Mouse (Mus musculus) layer of hippocampus, postnatal 36 days (tissue): ENCODE results near the gene Stx1a. TPM values are rescaled to one million over a fixed set of nuclear protein-coding genes. Genes with fewer than 3 reads are reported as not detected.
"Not testable (repeated sequence)": the region's sequence is repeated elsewhere in the genome, so short reads cannot be mapped to it uniquely, and the experiment has no call there.

Experiments
- DNase-seq, 2 experiments: peaks; one replicate each; pipeline ENCODE4 v3.0.0; 2022
- total RNA-seq, 2 experiments: library from RNA; stranded (reverse); gene quantifications; 2 replicates each; pipeline ENCODE4 v1.2.3; 2021

The Stx1a gene
- total RNA-seq, 2 experiments from 2014 or later = 96.3 to 96.4 TPM

GRCm38 (mm10) chr5:135042105-135042788, 19.0 kb downstream of the Stx1a start:
- DNase-seq = no peak

- DNase-seq = no peak
These were observed 21.3 kb downstream of the Stx1a start for GRCm38 (mm10) chr5:135044575-135044974.

DNA sequence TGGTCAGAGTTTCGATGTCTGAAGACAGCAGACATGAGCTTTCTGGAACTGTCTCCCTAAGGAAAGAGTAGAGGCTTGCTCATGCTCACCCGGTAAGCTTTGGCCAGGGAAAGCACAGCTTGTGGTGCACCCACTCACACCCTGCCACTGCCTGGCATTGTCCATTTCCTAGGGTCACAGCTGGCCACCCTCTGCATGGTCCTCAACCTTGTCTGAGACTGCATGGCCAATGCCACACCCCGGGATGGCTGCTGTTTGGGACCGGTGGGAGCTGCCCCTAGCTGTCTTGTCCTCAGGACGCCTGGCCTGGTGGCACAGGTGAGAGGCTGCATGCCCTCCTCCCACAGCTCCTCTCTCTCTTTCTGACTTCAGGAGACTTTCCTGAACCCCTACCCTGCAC, 25.3 kb downstream of the Stx1a start:
- DNase-seq = no peak

- not testable (repeated sequence) for DNase-seq
These were observed 26.0 kb downstream of the Stx1a start for GRCm38 (mm10) chr5:135049268-135049667.

- no peak for DNase-seq
These were observed 30.1 kb downstream of the Stx1a start for GRCm38 (mm10) chr5:135053356-135053755.

GRCm38 (mm10) chr5:135063629-135064381, 40.5 kb downstream of the Stx1a start, which contains the start of gene Dnajc30:
TSS of gene Dnajc30 (plus strand) at chr5:135064202.
- DNase-seq = peak; percentile 97

DNA sequence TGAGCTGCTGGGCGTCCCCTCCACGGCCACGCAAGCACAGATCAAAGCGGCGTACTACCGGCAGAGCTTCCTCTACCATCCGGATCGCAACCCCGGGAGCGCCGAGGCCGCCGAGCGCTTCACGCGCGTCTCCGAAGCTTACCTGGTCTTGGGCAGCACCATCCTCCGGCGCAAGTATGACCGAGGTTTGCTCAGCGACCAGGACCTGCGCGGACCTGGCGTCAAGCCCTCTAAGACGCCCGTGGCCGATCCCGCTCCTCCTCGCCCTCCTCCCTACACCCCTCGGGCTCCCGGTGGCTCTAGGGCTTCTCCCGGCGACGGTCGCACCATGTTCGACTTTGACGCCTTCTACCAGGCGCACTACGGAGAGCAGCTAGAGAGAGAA, 41.1 kb downstream of the Stx1a start:
- DNase-seq = no peak

- DNase-seq = not testable (repeated sequence)
These were observed 41.7 kb downstream of the Stx1a start, which contains the start of gene Bud23 for GRCm38 (mm10) chr5:135064909-135065446. TSS of gene Bud23 (minus strand) at chr5:135064959.

DNA sequence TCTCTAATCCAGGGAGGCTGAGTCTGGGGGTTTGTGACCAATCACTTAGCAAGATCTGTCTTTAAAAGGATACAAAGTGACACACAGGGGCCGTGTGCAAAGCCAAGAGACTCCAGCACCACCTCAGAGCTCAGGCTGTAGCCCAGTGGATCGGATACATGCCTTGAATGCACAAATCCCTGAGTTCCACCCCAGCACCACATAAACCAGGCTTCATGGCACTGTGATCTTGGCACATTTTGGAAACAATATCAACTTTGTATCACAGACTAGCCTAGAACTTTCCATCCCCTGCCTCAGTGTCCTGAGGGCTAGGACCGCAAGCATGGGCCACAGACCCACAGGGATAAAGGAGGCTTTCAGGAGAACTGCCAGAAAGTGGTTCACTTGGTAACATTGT, 42.7 kb downstream of the Stx1a start:
- DNase-seq = no peak

DNA sequence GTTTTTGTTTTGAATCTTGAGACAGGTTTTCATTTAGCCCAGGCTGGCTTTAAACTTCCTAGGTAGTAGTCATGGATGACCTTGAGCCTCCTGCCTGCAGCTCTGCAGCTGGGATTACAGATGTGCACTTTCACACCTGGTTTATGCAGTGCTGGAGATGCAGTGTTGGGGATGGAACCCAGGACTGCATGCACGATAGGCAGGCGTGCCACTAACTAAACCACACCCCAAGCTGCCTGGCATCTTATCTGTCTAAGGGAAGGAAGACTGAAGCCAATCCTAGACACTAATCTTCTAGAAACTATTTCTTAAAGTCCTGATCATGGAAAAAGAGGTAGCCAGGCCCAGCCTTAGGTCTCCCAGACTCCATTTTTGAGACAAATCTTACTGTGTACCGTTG, 47.2 kb downstream of the Stx1a start:
- DNase-seq = no peak

DNA sequence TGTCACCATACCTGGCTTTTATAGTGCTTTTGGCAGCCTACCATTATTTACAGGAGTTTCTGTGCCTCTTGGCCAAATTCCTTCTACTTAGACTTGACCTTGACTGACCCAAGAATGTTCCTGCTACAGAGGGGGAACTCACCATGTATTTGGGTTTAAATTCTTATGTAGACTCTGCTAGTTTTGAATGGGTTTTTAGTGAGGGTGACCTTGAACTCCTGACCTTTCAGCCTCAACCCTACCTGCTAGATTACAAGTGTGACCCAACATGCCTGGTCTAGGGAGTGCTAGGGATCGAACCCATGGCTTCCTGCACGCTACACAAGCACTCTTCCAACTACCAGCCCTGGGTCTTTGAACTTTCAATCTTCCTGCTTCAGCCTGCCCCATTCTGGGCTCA, 48.8 kb downstream of the Stx1a start:
- DNase-seq = no peak

GRCm38 (mm10) chr5:135072720-135073119, 49.4 kb downstream of the Stx1a start:
- no peak for DNase-seq

DNA sequence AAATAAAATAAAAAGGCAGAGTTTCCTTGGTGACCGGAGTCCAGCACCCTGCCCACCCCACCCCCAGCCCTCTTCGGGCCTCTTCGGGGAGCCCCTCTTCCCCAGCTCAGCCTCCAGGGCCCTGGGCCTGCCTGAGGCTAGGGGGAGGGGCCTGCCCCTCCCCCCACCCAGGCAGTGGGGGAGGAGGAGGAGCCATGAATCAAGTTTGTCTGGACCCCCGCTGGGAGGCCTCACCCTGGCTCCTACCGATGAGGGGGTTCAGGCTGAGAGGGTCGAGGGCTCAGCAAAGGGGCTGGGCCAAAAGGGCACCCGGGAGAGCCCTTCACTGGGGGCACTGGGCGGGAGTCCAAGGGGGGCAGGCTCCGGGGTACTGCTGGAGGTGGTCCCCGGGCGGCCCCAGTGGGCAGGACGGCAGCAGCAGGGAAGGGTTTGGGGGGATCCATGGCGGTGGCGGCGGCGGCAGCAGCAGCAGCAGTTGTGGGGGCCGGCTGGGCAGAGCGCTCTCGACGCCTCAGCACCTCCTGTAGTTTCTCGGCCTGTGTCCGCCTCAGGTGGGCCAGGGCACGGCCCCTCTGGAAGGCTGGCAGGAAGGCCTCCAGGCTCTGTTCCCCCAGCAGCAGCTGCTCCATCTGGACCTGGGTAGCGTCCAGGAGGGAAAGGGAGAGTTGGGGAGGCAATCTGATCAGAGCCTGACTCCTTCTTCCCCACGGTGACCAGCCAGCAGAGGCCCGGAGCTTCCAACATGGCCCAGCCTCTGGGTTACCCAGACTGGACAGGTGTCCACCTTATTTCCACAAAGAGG, 50.3 kb downstream of the Stx1a start:
- no peak for DNase-seq

- no peak for DNase-seq
These were observed 52.4 kb downstream of the Stx1a start for GRCm38 (mm10) chr5:135075655-135076054.

GRCm38 (mm10) chr5:135076368-135076767, 53.1 kb downstream of the Stx1a start:
- no peak for DNase-seq

DNA sequence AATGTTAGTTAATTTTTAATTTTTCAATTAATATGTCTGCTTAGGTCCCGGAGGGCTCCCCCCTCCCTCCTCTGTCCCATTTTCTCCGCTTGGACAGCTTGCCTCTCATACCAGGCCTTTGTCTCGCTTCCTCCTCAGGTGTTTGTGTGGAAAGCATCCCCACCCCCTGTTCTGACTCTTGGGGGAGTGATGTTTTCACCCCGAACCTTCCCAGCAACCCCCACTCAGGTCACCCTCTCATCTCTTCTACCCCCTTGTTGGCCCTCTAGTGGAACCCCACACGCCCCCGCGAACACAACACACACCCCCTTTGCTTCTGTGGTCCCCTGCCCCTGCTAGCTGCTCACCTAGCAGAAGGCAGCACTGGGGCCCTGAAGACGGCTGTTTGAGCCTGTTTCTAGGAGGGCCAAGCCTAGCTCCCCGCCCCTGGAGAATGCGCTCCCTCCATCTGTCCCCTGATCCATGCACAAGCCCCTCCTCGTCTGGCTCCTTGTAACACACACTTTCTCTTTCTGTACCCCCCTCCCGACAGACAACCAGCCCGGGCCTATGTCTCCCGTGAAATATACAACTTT, 53.7 kb downstream of the Stx1a start:
- peak; percentile 46 to 57 for DNase-seq

DNA sequence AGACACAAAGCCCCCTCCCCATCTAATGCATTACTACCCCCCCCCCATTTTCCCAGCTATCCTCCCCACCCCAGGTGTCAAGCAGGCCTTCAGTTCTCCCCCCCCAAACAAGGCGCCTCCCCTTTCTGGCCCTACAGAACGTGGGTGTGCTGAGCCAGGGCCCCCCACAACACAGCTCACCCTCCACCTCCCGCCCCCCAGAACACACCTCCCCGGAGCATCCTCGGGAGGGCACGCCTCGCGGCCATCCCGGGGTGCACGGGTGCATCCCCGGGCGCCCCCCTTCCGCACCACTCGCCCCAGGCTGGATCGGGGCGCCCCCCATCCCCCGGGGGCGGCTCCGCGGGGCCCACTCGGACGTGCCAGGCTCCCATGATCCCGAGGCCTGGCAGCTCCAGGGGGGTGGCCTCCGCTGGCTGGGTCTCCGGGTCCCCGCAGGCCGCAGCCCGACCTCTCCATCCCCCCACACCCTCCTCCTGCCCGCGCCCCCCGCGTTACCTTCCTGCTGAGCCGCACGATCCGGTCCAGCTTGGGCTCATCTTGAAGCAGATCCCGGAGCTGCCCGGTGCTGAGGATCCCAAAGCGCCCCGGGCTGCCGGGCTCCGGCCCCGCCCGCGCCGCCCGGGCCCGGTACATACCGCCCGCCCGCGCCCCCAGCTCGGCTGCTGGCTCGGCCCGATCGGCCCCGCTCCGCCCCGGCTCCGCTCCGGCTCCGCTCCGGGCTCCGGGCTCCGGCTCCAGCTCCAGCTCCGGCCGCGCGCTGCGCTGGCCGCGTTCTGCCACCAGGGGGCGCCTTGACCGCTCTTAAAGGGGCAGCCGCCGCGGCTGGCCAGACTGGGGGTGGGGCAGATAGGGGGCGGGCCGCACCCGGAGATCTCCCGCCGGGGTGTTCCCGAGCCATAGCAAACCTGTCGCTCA, 54.5 kb downstream of the Stx1a start, which contains the start of gene Vps37d:
TSS of gene Vps37d (minus strand) at position 703 of the 918 bp plus-strand sequence.
- DNase-seq = peak; percentile 90 to 93

GRCm38 (mm10) chr5:135078482-135078810, 55.2 kb downstream of the Stx1a start:
- DNase-seq = no peak

- DNase-seq = no peak
These were observed 56.3 kb downstream of the Stx1a start for GRCm38 (mm10) chr5:135079578-135079977.

DNA sequence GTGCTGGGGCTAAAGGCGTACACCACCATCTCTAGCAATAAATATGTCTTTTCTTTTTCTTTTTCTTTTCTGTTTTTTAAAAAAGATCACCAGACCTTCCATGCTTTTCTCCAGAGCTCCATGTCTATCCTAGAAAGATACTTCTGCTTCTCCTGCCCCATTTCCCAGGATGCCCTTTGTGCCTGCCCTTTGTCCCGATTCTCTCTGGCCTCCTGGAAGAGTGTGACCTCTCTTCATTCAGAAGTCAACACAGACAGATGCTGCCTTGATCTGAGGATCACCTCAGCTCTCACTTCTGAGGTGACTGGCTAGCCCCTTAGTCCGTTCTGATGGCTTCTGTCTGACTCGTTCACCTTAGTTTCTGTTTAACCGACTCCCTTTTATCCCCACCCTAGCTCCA, 57.3 kb downstream of the Stx1a start:
- DNase-seq = no peak

DNA sequence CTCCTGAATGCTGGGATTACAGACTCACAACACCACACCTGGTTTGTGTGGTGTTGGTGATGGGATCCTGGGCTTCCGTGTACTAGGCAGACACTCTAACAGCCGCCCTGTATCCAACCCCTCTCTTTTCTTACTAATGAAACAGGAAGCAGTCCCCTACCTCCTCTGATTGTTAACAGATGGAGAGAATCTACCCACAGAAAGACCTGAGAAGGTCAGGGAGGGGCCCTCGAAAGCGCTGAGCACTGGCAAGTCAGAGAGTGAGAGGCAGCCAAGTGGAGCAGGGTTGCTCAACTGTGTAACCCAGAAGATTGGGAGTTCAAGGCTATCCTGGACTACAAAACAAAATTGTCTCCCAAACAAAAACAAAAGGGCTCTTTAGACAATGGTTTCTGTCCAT, 63.6 kb downstream of the Stx1a start:
- DNase-seq = no peak
